Mouse (Mus musculus): ENCODE data around the gene Nek3. TPM values are rescaled to one million over a fixed set of nuclear protein-coding genes. Genes with fewer than 3 reads are reported as not detected.

Gene Nek3
- 3.5 and 4.1 TPM in 2 replicates for polyA plus RNA-seq (2015; fragmentation: Nextera tagmentation; extraction: Ambion mirVana)

DNA sequence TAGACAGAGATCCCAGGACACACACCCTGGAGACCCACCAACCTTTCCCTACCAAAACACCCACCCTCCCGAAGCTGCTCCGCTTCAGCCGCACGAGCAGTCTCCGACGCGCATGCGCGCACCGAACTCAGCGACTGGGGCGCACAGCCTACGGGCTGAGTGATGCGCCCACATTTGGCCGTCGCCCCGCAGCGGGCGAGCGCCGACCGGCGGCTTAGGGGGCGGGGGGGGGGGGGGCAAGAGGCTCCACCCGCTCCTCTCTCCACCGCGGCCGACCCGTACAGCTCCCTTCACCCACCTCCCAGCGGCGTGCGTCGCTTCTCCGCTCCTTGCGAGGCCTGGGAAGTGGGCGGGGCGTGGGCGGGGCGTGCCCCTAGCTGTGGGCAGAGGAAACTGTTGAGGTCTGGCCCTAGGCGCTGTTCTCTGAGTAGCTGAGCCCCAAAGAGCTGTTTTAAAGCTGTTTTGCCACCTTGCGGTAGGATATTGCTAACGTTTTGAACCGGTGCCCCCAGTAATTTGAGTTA lies at the start of gene Nek3:
TSS of gene Nek3 (minus strand) at position 356 of the 524 bp plus-strand sequence.
- Histone ChIP-seq H3K27me3 (no peaks in the 10 kb centered on the region), H3K4me1 (peaks cover 6% of the 10 kb centered on the region; the same call in 1 of the 2 replicates), H3K9me3 (replicated peaks) (no peaks in the 10 kb centered on the region), H3K4me3 (replicated peaks) (peak within 1 kb of the TSS; percentile 57), H3K9ac (peak within 1 kb of the TSS; percentile 28), H3K27ac (replicated peaks) (peak within 1 kb of the TSS; percentile 58), H3K4me2 (replicated peaks) (peak within 1 kb of the TSS; percentile 56), H3K36me3 (peaks cover 18% of the 10 kb centered on the region)
- ATAC-seq (ENCODE audit: insufficient number of reproducible peaks, low FRiP score, low TSS enrichment, low read depth), result peak; percentile 96
- under 1% methylated on average over 41 of the region's 43 CpGs for WGBS

DNA sequence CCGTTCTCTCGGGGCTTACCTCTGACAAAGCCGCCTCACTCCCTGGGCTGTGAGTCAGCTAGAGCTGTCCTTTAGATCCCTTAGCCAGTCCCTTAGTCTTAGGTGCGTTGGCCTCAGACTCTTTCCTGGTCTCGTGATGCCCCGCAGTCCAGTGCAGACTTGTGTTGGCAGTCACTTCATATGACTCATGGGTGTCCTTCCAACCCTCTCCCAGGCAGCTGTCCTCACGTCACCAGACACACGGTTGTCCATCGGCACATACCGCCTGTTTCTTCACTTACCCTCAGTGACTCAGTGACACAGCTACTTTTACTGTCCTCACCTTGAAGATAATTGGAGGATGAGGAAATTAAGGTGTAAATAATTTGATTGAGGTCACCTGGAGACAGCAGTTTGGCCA lies 48.6 kb upstream of the Nek3 start:
- Histone ChIP-seq H3K4me1 (no peaks in the 10 kb centered on the region), H3K27me3 (no peaks in the 10 kb centered on the region), H3K9ac (no peak overlapping the region), H3K36me3 (peaks cover 73% of the 10 kb centered on the region), H3K27ac (replicated peaks) (no peak overlapping the region), H3K4me3 (replicated peaks) (no peak overlapping the region), H3K4me2 (replicated peaks) (no peak overlapping the region), H3K9me3 (replicated peaks) (no peaks in the 10 kb centered on the region)
- 94% methylated on average over 10 of the region's 10 CpGs for WGBS
- ATAC-seq (ENCODE audit: insufficient number of reproducible peaks, low FRiP score, low TSS enrichment, low read depth), result no peak

DNA sequence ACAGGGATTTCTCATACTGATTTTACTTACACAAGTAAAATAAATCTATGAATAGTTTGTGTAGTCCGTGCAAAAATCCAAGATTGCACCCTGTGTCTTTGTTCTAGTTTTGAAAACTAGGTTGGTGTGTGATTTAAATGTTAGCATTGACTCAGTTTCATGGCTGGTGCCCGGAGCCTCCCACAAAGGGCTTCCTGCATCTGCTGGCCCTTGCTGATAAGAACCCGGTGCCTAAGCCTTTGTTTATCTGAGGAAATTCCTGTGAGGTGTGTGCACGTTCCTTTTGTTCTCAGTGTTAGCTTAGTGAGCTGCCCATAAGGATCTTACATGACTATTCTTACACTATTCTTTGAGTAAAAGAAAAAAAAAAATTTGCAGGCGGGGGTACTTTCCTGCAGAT lies 42.8 kb upstream of the Nek3 start:
- Histone ChIP-seq H3K9me3 (replicated peaks) (no peaks in the 10 kb centered on the region), H3K4me3 (replicated peaks) (no peak overlapping the region), H3K4me2 (replicated peaks) (no peak overlapping the region), H3K9ac (no peak overlapping the region), H3K27ac (replicated peaks) (no peak overlapping the region), H3K27me3 (no peaks in the 10 kb centered on the region), H3K36me3 (peaks cover 36% of the 10 kb centered on the region), H3K4me1 (no peaks in the 10 kb centered on the region)
- ATAC-seq (ENCODE audit: insufficient number of reproducible peaks, low FRiP score, low TSS enrichment, low read depth), result no peak
- 64% methylated on average over 5 of the region's 5 CpGs for WGBS

DNA sequence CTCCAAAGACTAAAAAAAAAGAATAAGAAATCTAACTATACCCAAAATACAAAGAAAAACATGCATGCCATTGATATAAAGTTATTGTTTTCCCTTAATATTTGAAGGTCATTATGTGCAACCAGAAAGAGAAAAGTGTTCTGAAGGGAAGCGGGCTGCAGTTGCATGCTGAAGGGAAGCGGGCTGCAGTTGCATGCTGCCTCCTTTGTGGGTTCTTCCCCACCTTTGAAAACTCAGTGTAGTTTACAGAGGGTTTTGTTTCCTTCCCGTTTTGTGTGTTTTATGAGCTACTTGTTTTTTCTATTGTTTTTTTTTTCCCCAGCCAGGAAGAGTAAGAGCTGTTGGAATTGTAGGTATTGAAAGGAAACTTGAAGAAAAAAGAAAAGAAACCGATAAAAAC lies 41.3 kb upstream of the Nek3 start:
- Histone ChIP-seq H3K36me3 (peaks cover 39% of the 10 kb centered on the region), H3K4me3 (replicated peaks) (no peak overlapping the region), H3K27me3 (no peaks in the 10 kb centered on the region), H3K4me2 (replicated peaks) (no peak overlapping the region), H3K9me3 (replicated peaks) (no peaks in the 10 kb centered on the region), H3K9ac (no peak overlapping the region), H3K27ac (replicated peaks) (no peak overlapping the region), H3K4me1 (no peaks in the 10 kb centered on the region)
- no peak for ATAC-seq (ENCODE audit: insufficient number of reproducible peaks, low FRiP score, low TSS enrichment, low read depth)
- WGBS, result 81% methylated on average over 4 of the region's 4 CpGs

DNA sequence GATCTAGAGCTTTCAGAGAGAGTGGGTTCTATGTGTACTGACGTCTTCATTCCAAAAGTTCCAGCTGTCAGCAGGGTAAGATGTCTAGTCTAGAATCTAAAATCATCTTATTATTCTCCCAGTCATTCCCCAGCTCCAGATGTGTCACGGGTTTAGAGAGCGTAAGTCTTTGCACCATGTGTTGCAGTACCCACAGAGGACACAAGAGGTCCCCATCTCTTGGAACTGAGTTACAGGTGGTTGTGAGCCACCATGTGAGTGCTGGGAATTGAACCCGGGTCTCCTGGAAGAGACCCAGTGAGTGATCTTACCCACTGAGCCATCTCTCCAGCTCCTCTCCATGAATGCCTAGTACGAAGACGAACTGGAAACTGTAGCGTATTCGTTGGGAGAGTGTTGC lies 33.2 kb upstream of the Nek3 start:
- no peaks in the 10 kb centered on the region for H3K27me3 ChIP-seq
- H3K4me1 ChIP-seq, result peaks cover 4% of the 10 kb centered on the region
- H3K9ac ChIP-seq, result no peak overlapping the region
- peaks cover 41% of the 10 kb centered on the region for H3K36me3 ChIP-seq
- ATAC-seq (ENCODE audit: insufficient number of reproducible peaks, low FRiP score, low TSS enrichment, low read depth), result no peak
- no peak overlapping the region for H3K27ac ChIP-seq (replicated peaks)
- no peak overlapping the region for H3K4me2 ChIP-seq (replicated peaks)
- no peak overlapping the region for H3K4me3 ChIP-seq (replicated peaks)
- 96% methylated on average over 8 of the region's 8 CpGs for WGBS
- no peaks in the 10 kb centered on the region for H3K9me3 ChIP-seq (replicated peaks)

DNA sequence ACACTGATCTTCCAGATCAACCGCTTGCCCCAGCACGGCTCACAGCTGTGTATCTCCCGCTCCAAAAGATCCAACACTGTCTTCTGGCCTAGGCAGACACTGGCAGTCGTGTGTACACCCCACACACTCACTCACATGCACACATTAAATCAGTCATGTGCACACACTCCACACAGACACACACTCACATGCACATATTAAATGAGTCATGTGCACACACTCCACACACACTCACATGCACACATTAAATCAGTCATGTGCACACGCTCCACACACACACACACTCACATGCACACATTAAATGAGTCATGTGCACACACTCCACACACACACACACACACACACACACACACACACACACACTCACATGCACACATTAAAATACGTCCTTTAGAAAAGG lies 31.7 kb upstream of the Nek3 start:
- H3K27ac ChIP-seq (replicated peaks), result no peak overlapping the region
- no peaks in the 10 kb centered on the region for H3K9me3 ChIP-seq (replicated peaks)
- no peak overlapping the region for H3K4me3 ChIP-seq (replicated peaks)
- no peaks in the 10 kb centered on the region for H3K27me3 ChIP-seq
- peaks cover 29% of the 10 kb centered on the region for H3K36me3 ChIP-seq
- H3K4me2 ChIP-seq (replicated peaks), result no peak overlapping the region
- H3K9ac ChIP-seq, result no peak overlapping the region
- peaks cover 13% of the 10 kb centered on the region for H3K4me1 ChIP-seq
- WGBS, result 90% methylated on average over 6 of the region's 6 CpGs
- no peak for ATAC-seq (ENCODE audit: insufficient number of reproducible peaks, low FRiP score, low TSS enrichment, low read depth)

DNA sequence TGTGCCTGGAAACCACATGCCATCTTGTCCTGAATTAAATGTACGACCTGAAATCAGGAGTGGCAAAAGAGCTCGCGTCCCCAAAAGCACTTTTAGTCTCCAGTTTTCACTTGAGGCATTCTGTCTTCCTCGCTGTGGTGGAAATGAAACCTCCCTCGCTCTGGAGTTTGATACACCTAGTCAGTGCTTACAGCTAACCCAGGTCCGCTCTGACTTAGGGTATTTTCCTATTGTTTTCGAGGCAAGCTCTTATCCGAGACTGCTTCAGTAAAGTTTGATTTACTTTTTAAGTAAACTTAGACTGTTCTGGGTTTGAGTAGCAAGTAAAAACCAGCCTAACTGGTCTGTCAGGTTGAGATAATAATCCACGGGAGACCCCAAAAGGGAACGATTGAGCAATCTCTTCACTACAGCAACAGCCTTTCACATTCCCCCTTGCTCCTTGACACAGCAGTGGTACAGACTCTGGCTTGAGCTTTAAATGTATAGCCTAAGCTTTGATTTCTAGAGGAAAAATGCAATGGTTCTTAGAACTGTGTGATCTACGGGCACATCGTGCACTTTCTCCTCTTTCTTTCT lies 27.3 kb upstream of the Nek3 start:
- Histone ChIP-seq H3K27me3 (no peaks in the 10 kb centered on the region), H3K4me1 (peaks cover 13% of the 10 kb centered on the region), H3K4me2 (replicated peaks) (peak overlapping the region; percentile 58), H3K36me3 (no peaks in the 10 kb centered on the region), H3K27ac (replicated peaks) (peak overlapping the region; percentile 98), H3K9me3 (replicated peaks) (no peaks in the 10 kb centered on the region), H3K9ac (peak overlapping the region; percentile 91), H3K4me3 (replicated peaks) (peak overlapping the region; percentile 83)
- WGBS, result 10% methylated on average over 12 of the region's 12 CpGs
- ATAC-seq (ENCODE audit: insufficient number of reproducible peaks, low FRiP score, low TSS enrichment, low read depth), result no peak

DNA sequence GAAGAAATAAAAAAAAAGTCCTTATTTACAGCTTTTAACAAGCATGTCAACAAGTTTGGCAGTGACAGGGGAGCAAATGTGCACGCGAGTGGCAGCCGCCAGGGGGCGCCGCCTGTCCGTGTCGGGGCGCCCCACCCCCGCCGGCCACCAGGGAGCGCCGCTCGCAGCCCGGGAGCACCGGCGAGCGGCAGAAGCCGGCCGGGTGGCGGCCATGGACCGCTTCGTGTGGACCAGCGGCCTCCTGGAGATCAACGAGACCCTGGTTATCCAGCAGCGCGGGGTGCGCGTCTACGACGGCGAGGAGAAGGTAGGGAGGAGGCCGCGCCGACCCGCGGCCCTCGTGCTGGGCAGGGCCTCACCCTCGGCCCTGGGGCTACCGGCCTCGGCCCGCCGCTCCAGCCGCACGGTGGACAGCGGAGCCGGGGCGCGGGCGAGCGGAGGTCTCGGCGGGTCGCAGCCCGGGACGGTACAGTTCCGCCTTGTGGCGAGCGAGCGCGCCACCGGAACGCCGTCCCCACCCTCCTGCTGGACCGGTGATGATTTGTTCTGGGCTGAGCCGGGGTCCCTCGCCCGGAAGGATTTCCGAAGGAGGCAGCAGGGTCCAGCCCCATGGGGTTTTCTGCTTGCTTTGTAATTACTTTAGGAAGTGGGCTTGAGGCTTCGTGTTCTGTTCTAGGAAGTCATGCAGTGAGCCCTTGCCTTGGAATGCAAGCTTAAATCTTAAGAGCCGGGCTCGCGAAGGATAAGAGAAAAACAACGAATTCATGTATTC lies 26.6 kb upstream of the Nek3 start, which contains the start of gene Vps36:
TSS of gene Vps36 (plus strand) at position 150 of the 772 bp plus-strand sequence.
- no peaks in the 10 kb centered on the region for H3K9me3 ChIP-seq (replicated peaks)
- H3K4me3 ChIP-seq (replicated peaks), result peak within 1 kb of the TSS; percentile 83
- peaks cover 13% of the 10 kb centered on the region for H3K4me1 ChIP-seq
- H3K27me3 ChIP-seq, result no peaks in the 10 kb centered on the region
- peak within 1 kb of the TSS; percentile 58 for H3K4me2 ChIP-seq (replicated peaks)
- H3K9ac ChIP-seq, result peak within 1 kb of the TSS; percentile 91
- under 1% methylated on average over 73 of the region's 73 CpGs for WGBS
- peak within 1 kb of the TSS; percentile 98 for H3K27ac ChIP-seq (replicated peaks)
- ATAC-seq (ENCODE audit: insufficient number of reproducible peaks, low FRiP score, low TSS enrichment, low read depth), result peak; percentile 94
- H3K36me3 ChIP-seq, result no peaks in the 10 kb centered on the region

DNA sequence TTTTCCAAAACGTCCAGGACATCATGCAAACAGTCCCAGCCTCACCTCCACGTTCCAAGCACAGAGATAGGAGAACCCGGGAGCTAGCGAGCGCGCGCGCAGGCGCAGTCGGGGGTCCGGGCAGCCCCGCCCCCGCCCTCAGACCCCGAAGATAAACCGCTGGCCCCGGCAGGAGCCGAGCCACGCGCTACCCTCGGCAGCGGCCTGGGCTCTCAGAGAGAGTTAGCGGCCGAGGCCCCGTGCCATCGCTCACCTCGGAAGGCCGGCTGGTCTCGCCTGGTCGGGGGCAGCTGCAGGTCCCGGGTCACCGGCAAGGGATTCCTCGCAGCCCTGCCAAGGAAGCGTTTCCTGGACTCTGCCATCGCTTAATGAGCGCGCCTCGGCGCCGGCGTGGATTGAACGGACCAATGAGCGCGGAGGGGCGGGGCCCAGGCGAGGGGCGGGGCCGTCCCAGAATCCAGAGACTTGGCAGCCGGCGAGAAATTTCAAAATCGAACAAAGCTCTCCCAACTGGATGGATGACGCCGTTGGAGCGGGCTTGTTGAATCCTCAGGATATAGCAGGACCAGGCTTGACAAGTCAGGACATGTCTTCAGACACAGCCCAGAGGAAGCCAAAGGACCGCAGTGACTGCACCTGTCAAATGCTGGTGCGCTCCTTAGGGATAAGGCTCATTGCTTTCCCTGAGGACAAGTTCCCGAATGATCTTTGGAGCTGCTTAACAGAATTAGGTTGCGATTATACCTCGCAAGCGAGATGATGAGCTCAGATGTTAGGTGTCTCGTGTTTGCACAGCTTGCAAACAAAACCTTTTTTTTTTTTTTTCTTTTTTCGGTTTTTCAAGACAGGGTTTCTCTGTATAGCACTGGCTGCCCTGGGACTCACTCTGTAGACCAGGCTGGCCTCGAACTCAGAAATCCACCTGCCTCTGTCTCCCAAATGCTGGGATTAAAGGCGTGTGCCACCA lies 19.5 kb upstream of the Nek3 start, which contains the start of gene Ckap2:
TSS of gene Ckap2 (minus strand) at position 389 of the 967 bp plus-strand sequence.
- H3K4me3 ChIP-seq (replicated peaks), result peak within 1 kb of the TSS; percentile 89
- H3K9me3 ChIP-seq (replicated peaks), result no peaks in the 10 kb centered on the region
- WGBS, result 1% methylated on average over 63 of the region's 63 CpGs
- peak within 1 kb of the TSS; percentile 85 for H3K27ac ChIP-seq (replicated peaks)
- no peaks in the 10 kb centered on the region for H3K27me3 ChIP-seq
- peak within 1 kb of the TSS; percentile 71 for H3K4me2 ChIP-seq (replicated peaks)
- H3K4me1 ChIP-seq, result peaks cover 18% of the 10 kb centered on the region
- ATAC-seq (ENCODE audit: insufficient number of reproducible peaks, low FRiP score, low TSS enrichment, low read depth), result peak; percentile 96
- H3K9ac ChIP-seq, result peak within 1 kb of the TSS; percentile 69
- no peaks in the 10 kb centered on the region for H3K36me3 ChIP-seq

DNA sequence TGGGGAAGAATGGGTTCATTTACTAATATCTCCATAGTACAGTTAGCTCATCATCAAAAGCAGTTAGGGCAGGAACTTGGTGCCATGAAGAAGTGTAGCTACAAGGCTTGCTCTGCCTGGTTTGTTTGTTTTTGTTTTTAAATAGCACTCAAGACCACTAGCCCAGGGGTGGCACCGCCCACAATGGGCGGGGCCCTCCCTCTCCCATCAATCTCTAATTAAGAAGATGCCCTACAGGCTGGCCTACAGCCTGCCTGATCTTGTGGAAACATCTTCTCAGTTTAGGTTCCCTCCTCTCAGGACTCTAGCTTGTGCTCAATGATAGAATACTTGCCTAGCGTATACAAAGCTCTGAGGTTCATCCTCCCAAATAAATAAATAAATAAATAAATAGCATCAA lies 18.6 kb upstream of the Nek3 start:
- WGBS, result 1% methylated on average over 3 of the region's 3 CpGs
- no peak overlapping the region for H3K27ac ChIP-seq (replicated peaks)
- H3K9ac ChIP-seq, result peak overlapping the region; percentile 69
- ATAC-seq (ENCODE audit: insufficient number of reproducible peaks, low FRiP score, low TSS enrichment, low read depth), result no peak
- H3K36me3 ChIP-seq, result no peaks in the 10 kb centered on the region
- no peaks in the 10 kb centered on the region for H3K9me3 ChIP-seq (replicated peaks)
- peak overlapping the region; percentile 89 for H3K4me3 ChIP-seq (replicated peaks)
- peak overlapping the region; percentile 71 for H3K4me2 ChIP-seq (replicated peaks)
- no peaks in the 10 kb centered on the region for H3K27me3 ChIP-seq
- peaks cover 18% of the 10 kb centered on the region for H3K4me1 ChIP-seq

Measured in embryonic facial prominence, embryonic 15.5 days (tissue).